Mouse (Mus musculus) small intestine, adult 2 months (tissue): ENCODE data around the gene Tdg.

ENCODE experiments used
- CTCF ChIP-seq: fragments of 200-500 bp; IDR thresholded peaks from 2 replicates; pipeline ENCODE4 v1.5.1; 2012; ENCODE audit warnings: low read depth, mild to moderate bottlenecking, control low read depth, inconsistent platforms, low read length, moderate library complexity, mixed read lengths; ENCODE audit not compliant: insufficient replicate concordance, insufficient read length; ENCODE audit errors: extremely low read depth
- POLR2A ChIP-seq: fragments of 200-500 bp; IDR thresholded peaks from 2 replicates; pipeline ENCODE4 v1.6.1; 2012; ENCODE audit warnings: low read depth, mild to moderate bottlenecking, control low read depth, inconsistent platforms, low read length, moderate library complexity

GRCm38 (mm10) chr10:82636321-82636720, 6.7 kb downstream of the Tdg start:
- TF ChIP-seq CTCF (no peak), POLR2A (no peak)
